Mouse (Mus musculus): ENCODE measurements around the gene Rpgrip1l. TPM values are rescaled to one million over a fixed set of nuclear protein-coding genes. Genes with fewer than 3 reads are reported as not detected.

Rpgrip1l gene
- total RNA-seq, 2 experiments from 2014 or later, result 20.6 to 26.7 TPM

DNA sequence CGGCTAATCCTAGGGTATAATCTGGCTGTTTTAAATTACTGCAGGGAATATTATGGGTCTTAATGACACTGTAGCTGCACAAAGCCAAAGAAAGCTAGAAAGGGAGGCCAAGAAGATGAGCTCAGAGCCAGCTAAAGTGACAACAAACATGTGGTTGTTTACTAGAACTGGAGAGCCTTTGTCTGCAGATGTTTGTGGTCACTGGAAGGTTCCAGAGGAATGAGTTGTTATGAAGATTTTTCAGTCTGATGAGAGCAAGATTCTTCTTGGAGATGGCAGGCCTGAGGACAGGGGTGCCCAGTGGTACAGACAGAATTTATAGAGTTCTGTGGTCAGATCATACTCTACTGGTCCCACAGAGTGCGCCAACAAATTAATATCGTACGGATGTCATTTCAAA is 94.8 kb downstream of the Rpgrip1l start:
- intact Hi-C loops (cut with DNase I), result loop anchor here (10.0 kb wide), 1 partner anchor 57 kb away; no protein-coding TSS in a partner anchor
- no peak for DNase-seq (ENCODE audit: low spot score in 2 of 2)

- intact Hi-C loops (cut with DNase I), result loop anchor here (10.0 kb wide), 1 partner anchor 58 kb away; no protein-coding TSS in a partner anchor
- DNase-seq (ENCODE audit: low spot score in 2 of 2), result no peak
Observed at GRCm38 (mm10) chr8:91217062-91217905, 95.8 kb downstream of the Rpgrip1l start.

DNA sequence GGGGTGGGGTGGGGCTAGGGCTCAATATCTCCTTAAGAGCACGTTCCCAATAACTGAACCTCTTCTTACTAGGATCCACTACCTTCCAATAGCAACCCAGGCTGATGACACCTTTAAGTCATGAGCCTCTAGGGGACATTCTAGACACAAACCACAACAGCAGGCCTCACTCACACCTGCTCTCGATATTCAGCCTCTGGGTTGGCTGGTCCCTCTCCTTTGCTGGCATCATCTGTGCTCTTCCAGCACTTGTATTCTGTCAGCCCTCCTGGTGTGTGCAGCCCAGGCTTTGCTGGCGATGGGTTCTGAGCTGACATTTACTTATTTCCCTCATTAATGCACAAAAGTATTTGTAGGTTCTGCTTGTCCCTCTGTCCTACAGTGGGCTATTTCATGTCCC is 98.8 kb downstream of the Rpgrip1l start:
- intact Hi-C loops (cut with DNase I), result loop anchor here (10.0 kb wide), 1 partner anchor 61 kb away; no protein-coding TSS in a partner anchor
- no peak for DNase-seq (ENCODE audit: low spot score in 2 of 2)

- intact Hi-C loops (cut with DNase I), result loop anchor here (10.0 kb wide), 1 partner anchor 62 kb away; no protein-coding TSS in a partner anchor
- no peak for DNase-seq (ENCODE audit: low spot score in 2 of 2)
Observed at GRCm38 (mm10) chr8:91212948-91213347, 100.1 kb downstream of the Rpgrip1l start.

DNA sequence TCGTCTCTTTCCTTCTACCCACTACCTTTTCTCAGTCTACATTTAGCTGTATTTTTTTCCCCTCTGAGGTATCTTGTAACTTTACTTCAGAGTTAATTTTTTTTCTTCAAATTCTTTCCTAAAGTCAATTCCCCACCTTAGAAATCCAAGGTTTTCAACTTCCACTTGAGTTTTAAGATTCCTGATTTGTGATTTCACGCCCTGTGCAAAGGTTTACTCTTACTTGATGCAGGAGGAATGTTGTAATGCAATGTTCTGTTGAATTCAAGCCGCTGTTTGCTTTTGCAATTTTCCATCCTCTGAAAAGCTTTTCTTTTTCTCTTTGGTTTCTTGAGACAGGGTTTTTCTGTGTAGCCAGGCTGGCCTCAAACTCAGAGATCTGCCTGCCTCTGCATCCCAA is 103.4 kb downstream of the Rpgrip1l start:
- intact Hi-C loops (cut with DNase I), result loop anchor here (10.0 kb wide), 1 partner anchor 65 kb away; no protein-coding TSS in a partner anchor
- no peak for DNase-seq (ENCODE audit: low spot score in 2 of 2)

DNA sequence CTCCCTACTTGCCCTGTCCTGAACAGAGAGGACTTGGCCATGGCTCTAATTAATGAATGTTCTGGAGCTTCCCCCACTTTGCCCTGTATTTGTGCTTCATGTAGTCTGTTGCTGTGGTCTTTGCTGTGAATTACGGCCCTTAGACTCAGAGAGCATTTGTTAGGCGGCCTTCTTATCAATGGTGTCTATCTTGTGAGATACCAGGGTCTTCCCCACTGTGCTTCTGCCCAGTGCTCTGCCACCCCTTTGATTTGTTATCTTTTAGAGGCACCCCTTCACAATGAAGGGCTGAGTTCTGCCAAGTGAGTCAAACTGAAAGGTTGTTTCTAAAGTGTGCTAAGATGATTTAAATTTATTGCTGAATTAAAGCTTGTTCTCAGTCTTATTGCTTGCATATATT is 105.4 kb downstream of the Rpgrip1l start:
- intact Hi-C loops (cut with DNase I), result no loop called here
- no peak for DNase-seq (ENCODE audit: low spot score in 2 of 2)

GRCm38 (mm10) chr8:91205897-91206296 is 107.2 kb downstream of the Rpgrip1l start:
- intact Hi-C loops (cut with DNase I), result no loop called here

DNA sequence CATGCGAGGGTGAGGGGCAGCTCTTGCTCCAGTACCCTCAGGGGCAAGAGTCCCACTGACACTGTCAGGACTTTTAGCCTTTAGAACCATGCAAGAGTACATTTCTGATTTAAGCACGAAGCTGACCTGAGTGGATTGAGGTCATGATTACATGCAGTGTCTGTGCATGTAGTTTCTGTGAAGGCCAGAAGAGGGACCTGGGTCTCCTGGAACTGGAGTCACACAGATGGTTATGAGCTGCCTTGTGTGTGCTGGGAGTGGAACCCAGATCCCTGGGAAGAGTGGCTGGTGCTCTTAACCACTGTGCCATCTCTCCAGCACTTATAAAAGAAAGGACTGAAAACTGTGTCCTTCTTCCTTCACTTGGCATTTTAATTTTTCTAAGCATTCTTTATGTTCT is 111.9 kb downstream of the Rpgrip1l start:
- DNase-seq (ENCODE audit: low spot score in 2 of 2), result no peak
- intact Hi-C loops (cut with DNase I), result no loop called here

More at GRCm38 (mm10) chr8:91205897-91206296, 107.2 kb downstream of the Rpgrip1l start:
- no peak for DNase-seq (ENCODE audit: low spot score in 2 of 2)

DNA sequence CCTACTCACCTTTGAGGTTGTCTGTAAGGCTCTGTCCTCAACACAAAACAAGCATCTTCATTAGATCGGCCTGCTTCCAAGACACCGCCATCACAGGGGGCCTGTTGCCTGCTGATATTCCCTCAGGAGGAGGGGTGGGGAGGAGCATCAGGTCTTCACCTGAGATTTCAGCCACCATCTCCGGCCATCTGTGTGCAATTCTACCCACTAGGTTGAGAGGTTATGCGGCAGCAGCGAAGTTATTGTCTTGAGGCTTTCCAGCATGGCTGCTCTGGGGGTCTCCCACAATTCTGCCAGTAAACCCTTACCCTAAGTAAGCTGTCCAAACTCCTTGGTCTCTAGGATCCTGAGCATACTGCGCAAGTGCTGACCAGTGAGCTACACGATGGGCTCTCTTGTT is 113.2 kb downstream of the Rpgrip1l start, which contains the start of gene Aktip:
Gene Aktip, minus strand, starts transcription at position 101 of the 400 bp plus-strand sequence.
- no peak for DNase-seq (ENCODE audit: low spot score in 2 of 2)
- intact Hi-C loops (cut with DNase I), result loop anchor here (10.0 kb wide), 2 partner anchors 285 to 595 kb away; no protein-coding TSS in a partner anchor

DNA sequence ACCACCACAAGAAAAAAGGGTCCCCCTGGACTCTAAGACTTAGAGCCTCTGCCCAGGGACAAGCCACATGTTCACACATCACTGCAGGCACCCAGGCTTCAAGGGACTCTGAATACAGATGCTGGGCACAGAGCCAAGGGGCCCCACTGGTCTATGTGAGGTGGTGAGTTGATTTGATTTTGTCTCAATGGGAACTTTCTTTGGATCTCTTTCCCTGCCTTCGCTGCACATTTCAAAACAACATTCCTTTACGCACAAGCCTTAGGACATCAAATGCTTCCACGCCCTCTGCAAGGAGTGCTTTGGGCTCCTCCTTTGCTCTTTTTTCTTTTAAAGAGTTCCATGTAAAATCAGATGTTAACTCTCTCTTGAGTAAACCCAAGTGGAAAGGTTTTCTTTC is 115.0 kb downstream of the Rpgrip1l start:
- no peak for DNase-seq (ENCODE audit: low spot score in 2 of 2)

GRCm38 (mm10) chr8:91197233-91197632 is 115.8 kb downstream of the Rpgrip1l start:
- intact Hi-C loops (cut with DNase I), result loop anchor here (10.0 kb wide), 2 partner anchors 288 to 598 kb away; no protein-coding TSS in a partner anchor
- no peak for DNase-seq (ENCODE audit: low spot score in 2 of 2)

More for the DNA sequence above, 115.0 kb downstream of the Rpgrip1l start:
- intact Hi-C loops (cut with DNase I), result loop anchor here (10.0 kb wide), 2 partner anchors 287 to 597 kb away; no protein-coding TSS in a partner anchor

GRCm38 (mm10) chr8:91196661-91197060 is 116.4 kb downstream of the Rpgrip1l start:
- intact Hi-C loops (cut with DNase I), result loop anchor here (10.0 kb wide), 2 partner anchors 288 to 598 kb away; no protein-coding TSS in a partner anchor
- no peak for DNase-seq (ENCODE audit: low spot score in 2 of 2)

GRCm38 (mm10) chr8:91194081-91194480 is 119.0 kb downstream of the Rpgrip1l start:
- DNase-seq (ENCODE audit: low spot score in 2 of 2), result no peak
- intact Hi-C loops (cut with DNase I), result loop anchor here (5.0 to 10.0 kb wide), 3 partner anchors 291 to 1803 kb away; no protein-coding TSS in a partner anchor

DNA sequence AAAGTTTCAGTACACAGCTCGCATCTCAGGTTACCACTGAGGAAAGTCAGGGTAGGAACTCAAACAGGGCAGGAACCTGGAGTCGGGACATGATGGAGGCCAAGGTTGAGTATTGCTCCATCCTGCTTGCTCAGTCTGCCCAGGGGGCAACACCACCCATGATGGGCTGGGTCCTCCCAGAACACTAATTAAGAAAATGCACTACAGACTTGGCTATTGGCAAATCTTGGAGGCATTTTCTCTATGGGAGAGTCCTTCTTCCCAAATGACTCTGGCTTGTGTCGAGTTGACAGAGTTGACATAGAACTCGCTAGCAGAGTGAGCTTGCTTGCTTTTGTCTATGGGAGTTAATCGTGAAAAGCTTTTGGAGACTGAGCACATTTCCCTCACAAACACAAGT is 120.1 kb downstream of the Rpgrip1l start:
- no peak for DNase-seq (ENCODE audit: low spot score in 2 of 2)
- intact Hi-C loops (cut with DNase I), result loop anchor here (5.0 to 10.0 kb wide), 3 partner anchors 292 to 1804 kb away; no protein-coding TSS in a partner anchor

DNA sequence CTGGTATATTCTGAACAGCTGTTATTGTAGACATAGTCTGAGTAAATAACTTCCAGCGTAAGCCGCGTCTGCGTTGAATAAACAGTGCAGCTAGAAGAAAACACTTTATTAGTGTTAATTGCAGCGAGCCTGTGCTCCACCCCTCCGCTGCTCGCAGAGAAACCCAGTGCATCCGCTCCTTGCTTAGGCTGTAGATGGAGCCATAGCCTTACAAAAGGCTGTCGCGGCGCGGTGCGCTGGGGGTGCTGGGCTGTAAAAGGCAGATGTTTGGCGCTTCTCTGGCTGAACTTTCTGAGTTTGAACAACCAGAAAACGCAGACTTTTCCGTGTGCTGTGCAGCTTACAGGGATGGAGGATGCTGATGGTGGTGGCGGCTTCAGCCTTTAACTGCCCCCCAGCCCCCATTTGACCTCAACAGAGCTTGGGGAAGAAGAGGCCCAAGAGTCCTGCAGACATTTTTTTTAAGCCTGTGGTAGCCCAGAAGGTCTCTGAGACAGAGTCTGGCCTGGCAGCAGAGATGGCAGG is 122.2 kb downstream of the Rpgrip1l start:
- intact Hi-C loops (cut with DNase I), result loop anchor here (5.0 to 10.0 kb wide), 3 partner anchors 294 to 1806 kb away; no protein-coding TSS in a partner anchor
- peak; percentile 44 to 54 for DNase-seq (ENCODE audit: low spot score in 2 of 2)

DNA sequence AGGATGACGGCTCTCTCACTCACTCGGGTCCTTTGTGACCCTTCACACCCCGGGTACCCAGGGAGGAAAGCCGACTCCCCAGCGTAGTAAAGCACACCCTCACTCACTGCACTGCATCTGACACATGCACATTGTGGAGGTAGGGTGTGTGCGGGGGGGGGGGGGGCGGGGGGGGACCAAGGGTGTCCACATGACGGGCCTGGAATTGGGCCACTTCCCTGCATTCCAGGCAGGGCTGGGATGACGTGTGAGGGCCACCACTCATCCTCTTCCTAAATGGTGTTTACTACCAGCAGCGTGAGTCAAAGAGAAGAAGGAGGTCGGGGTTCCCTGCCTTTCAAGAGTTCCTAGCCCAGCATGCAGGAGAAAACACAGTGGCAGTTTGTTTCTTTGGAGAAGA is 124.9 kb downstream of the Rpgrip1l start:
- DNase-seq (ENCODE audit: low spot score in 2 of 2), result no peak
- intact Hi-C loops (cut with DNase I), result no loop called here

DNA sequence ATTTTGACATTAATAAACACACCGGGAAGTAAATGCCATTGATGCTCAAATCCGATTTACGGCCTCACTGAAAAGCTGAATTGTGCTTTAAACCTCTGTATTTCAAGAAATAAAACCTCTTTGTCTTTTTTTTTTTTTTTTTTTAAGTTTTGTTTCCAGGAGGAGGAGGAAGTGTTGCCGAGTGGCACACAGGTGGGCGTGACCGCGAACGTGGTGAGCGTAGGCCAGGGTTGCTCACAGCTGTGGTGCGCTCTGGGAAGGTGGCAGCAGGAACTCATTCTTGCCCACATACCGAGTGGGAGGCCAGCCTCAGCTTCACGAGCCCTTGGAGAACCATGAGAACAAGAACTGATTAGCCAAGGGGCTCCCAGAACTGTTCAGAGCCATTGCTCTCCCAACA is 126.7 kb downstream of the Rpgrip1l start:
- intact Hi-C loops (cut with DNase I), result no loop called here
- no peak for DNase-seq (ENCODE audit: low spot score in 2 of 2)

DNA sequence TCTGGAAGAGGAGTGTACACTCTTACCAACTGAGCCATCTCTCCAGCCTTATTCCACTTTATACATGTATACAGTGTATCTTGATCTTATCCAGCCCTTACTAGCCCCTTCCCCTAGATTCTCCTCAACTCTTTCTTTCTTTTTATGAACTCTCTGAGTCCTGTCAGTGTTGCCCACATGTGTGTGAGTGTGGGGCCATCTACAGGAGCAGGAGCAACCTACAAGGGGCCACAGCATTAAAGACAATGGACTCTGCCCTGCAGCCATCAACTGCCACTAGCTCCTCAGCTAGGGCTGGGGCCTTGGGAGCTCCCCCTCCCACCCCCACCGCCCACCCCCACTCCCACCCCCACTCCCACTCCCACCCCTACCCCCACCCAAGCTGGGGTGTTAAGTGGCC is 135.4 kb downstream of the Rpgrip1l start:
- no peak for DNase-seq (ENCODE audit: low spot score in 2 of 2)

DNA sequence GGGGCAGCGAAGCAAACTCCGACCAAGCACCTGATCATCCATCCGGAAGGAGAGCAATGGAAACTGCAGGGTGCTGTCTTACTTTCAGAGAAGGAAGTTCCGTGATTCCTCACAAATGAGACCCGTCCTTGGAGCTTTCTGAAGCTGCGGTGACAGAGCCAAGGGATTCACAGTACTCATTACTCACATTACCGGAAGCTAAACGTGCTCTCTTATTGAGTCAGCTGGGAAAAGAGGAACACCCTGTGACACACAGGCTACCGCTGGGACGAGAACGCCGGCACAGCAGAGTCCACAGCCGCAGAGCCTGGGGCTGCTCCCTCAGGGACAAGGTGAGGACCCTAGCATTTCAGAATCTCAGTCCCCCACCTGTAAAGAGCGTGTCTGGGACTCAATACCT is 136.9 kb downstream of the Rpgrip1l start:
- intact Hi-C loops (cut with DNase I), result no loop called here
- DNase-seq (ENCODE audit: low spot score in 2 of 2), result no peak

More for the DNA sequence above, 135.4 kb downstream of the Rpgrip1l start:
- intact Hi-C loops (cut with DNase I), result no loop called here

DNA sequence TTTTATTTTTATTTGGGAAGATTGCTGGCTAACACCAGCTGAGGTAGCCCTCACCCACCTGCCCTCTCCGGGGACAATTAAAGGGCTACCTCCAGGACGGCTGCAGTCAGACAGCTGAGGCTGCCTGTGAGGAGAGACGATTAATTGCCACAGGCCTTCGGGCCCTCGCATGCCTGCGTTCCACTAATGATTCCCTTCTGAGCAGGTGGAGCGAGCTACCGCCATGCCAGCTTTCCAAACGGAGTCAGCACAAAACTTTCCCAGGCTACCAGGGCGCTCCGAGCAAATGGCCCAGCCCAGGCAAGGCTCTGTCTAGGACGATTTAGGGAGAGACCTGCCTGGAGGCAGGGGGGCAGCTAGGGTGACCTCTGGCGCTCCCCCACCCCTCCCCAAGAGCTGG is 141.5 kb downstream of the Rpgrip1l start:
- DNase-seq (ENCODE audit: low spot score in 2 of 2), result no peak
- intact Hi-C loops (cut with DNase I), result no loop called here

Data from left cerebral cortex, postnatal 36 days (tissue).